Mouse (Mus musculus): ENCODE measurements around the gene Vmn1r7.

DNA sequence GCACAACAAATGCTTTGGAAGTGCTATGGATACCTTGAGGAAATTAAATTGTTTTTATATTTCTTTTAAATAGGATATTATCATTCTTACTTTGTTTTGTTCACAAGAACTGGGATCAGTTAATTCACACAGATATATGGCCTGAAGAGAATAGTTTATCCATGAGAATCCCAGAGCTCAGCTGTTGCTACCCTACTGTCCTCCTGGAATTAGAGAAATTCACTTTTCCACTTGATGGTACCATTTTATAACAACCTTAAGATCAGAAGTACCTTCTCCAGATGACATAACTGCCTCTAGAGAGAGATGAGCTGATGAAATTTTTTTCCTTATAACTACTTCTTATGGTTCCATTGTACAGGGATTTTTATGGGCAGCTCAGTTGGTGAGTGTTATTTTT, 6.9 kb upstream of the Vmn1r7 start, which contains the start of gene Vmn1r8:
- TF ChIP-seq GATA1 (IDR thresholded peaks at IDR 0.05; ENCODE audit: low read depth, low read length) (no peak), KAT2A (conservative IDR thresholded peaks at IDR 0.05; ENCODE audit: low read depth, low read length) (no peak), UBTF (IDR thresholded peaks at IDR 0.05; ENCODE audit: borderline replicate concordance, insufficient read depth, low read depth, low read length) (no peak), CTCF (IDR thresholded peaks at IDR 0.05 in 2 of 3, conservative IDR thresholded peaks at IDR 0.05 in 1 of 3; ENCODE audit: control insufficient read depth in 1 of 3, insufficient read depth in 1 of 3, low read depth in 2 of 3, low read length in 3 of 3, poor library complexity in 1 of 3, severe bottlenecking in 1 of 3) (no peak)
